Mouse (Mus musculus): ENCODE measurements at regions not wholly inside any gene's neighbourhood (a gene's known extent, or its start where the extent isn't known, plus 50 kb on each side); places are given as distances from the start of the nearest gene placed in this dataset.

DNA sequence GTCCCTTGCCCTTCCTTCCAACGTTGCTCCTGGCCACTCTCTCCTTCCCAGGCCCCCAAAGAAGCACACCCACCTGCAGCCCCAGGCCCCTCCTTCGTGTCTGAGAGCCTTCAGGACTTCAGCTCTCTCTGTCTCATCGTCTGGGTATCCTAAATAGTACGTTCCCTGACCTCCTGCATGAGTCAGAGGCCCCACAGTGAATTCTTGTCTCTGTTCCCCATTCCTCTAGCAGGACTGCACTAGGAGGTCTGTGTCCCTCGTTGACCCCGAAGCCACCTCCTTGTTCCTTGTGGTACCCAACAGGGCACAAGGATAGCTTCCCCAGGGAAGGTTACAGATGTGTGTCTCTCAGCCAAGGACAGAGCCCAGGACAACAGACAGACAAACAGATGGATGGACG, 71.4 kb downstream of the Gm26897 start:
- TF ChIP-seq CTCF (IDR thresholded peaks at IDR 0.05; ENCODE audit: low read depth, low read length): no peak
- no peak overlapping the region for H3K4me3 ChIP-seq (ENCODE audit: insufficient read depth, low read length)
- H3K4me1 ChIP-seq (ENCODE audit: control insufficient read depth, insufficient read depth, low read length): no peaks in the 10 kb centered on the region
- no peak overlapping the region for H3K27ac ChIP-seq (ENCODE audit: insufficient read depth, low read depth, low read length)

DNA sequence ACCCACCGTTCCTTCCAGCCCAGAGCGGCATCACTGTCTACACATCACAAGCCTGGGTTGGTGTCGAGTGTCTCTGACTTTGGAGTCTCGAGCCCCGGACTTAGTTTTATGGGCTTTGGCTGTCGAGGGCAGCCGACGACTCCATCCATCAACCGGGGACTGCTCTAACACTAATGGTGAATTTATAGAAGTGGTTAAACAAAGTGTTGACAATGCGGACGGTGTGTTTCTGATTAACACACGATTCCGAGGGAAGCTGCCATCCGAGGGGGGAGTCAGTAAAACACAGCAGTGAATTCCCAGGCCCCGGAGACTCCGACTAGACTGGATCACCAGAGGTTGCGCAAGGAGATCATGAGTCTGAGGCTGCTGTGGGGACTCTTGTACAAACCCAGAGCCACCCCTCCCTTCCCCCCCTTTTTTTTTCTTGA, 72.1 kb downstream of the Gm26897 start:
- TF ChIP-seq CTCF (IDR thresholded peaks at IDR 0.05; ENCODE audit: low read depth, low read length): no peak
- no peak for TF ChIP-seq POLR2A (IDR thresholded peaks at IDR 0.05; ENCODE audit: borderline replicate concordance, low read depth, low read length)
- Histone ChIP-seq H3K4me1 (ENCODE audit: control insufficient read depth, insufficient read depth, low read length) (no peaks in the 10 kb centered on the region), H3K27ac (ENCODE audit: insufficient read depth, low read depth, low read length) (no peak overlapping the region), H3K4me3 (ENCODE audit: insufficient read depth, low read length) (no peak overlapping the region)

DNA sequence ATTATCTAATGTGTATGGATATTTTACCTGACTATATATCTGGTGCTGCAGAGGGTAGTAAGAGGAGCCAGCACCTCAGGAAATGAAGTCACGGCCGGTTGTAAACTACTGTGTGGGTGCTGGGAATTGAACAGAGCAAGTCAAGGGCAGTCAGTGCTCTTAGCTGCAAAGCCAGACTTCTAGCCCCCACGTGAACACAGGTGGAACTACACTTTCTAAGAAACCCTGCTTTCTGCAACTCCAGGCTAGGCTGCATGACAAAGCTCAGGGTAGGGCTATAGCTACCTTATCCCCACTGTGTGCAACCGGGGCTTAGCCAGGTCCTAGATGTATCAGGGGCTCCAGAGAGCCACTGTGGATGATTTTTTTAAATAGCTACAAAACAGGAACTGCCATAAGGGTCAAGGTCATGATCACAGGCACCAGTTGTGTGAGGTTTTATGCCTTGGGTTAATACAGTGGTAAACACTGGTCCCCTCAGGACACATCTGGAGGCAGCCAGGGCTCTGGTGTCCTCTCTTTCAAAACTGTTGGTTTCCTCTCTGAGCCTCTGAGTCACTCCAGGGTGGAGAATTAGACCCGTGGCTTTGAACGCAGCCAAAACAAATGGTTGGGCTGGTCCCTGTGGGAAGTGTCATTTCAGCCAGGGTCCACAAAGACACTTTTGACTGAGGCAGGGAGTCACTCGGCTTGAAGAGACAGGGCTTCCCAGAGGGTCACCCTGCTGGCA, 76.5 kb downstream of the Gm26897 start:
- Histone ChIP-seq H3K27ac (ENCODE audit: insufficient read depth, low read depth, low read length) (no peak overlapping the region), H3K4me3 (ENCODE audit: insufficient read depth, low read length) (no peak overlapping the region), H3K4me1 (ENCODE audit: control insufficient read depth, insufficient read depth, low read length) (no peaks in the 10 kb centered on the region)
- TF ChIP-seq CTCF (IDR thresholded peaks at IDR 0.05; ENCODE audit: low read depth, low read length) (no peak), POLR2A (IDR thresholded peaks at IDR 0.05; ENCODE audit: borderline replicate concordance, low read depth, low read length) (no peak)

DNA sequence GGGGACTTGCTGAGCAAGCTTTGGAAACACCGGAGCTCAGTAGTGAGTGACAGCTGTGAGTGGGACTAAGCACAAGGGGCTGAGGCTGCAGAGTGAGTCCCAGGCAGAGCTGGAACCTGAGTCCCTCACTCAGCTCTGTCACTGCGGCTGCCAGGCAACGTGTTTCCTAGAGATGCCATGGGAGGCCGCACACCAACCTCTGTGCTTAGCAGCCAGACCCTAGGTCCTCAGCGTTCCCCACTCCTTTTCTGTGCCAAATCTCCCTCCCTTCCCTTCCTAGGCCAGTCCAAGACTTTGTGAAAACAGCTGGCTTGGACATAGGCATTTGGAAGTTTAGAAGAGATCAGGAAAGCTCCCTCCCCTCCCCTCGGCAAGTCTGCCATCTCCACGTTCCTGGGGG, 78.9 kb downstream of the Gm26897 start:
- TF ChIP-seq CTCF (IDR thresholded peaks at IDR 0.05; ENCODE audit: low read depth, low read length) (no peak), POLR2A (IDR thresholded peaks at IDR 0.05; ENCODE audit: borderline replicate concordance, low read depth, low read length) (no peak)
- H3K4me3 ChIP-seq (ENCODE audit: insufficient read depth, low read length): no peak overlapping the region

DNA sequence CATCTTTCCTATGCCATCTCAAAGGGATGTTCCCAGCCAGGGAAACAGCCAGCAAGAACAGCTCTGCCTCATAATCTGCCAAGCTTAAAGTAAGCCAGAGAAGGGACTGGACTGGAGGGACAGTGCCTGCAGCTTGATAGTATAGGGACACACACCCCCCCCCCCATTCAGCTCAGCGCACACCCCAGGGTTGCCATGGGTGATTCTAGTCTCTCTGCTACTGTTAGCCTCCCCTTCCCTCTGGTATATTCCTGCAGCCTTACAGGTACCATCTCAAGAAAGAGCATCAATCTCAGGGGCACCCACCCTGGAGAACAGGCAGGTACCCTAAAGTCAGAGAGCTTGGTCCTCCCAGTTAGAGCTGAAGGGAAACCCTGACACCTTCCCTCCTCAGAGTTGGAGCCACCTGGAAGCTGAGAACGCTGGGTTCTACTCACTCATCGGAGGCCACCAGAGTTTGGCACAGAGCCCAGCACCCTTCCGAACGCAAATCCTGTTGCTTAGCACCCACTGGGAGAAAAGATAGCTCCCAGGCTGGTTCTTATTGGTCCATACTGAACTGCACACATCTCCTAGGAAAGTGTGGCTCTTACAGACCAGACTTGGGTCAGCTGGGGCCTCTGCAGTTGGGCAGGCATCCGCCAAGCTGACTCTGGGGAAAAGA, 79.5 kb downstream of the Gm26897 start:
- Histone ChIP-seq H3K4me3 (ENCODE audit: insufficient read depth, low read length) (no peak overlapping the region), H3K27ac (ENCODE audit: insufficient read depth, low read depth, low read length) (no peak overlapping the region), H3K4me1 (ENCODE audit: control insufficient read depth, insufficient read depth, low read length) (no peaks in the 10 kb centered on the region)
- TF ChIP-seq POLR2A (IDR thresholded peaks at IDR 0.05; ENCODE audit: borderline replicate concordance, low read depth, low read length) (no peak), CTCF (IDR thresholded peaks at IDR 0.05; ENCODE audit: low read depth, low read length) (no peak)

More for the DNA sequence above, 78.9 kb downstream of the Gm26897 start:
- no peaks in the 10 kb centered on the region for H3K4me1 ChIP-seq (ENCODE audit: control insufficient read depth, insufficient read depth, low read length)
- no peak overlapping the region for H3K27ac ChIP-seq (ENCODE audit: insufficient read depth, low read depth, low read length)

DNA sequence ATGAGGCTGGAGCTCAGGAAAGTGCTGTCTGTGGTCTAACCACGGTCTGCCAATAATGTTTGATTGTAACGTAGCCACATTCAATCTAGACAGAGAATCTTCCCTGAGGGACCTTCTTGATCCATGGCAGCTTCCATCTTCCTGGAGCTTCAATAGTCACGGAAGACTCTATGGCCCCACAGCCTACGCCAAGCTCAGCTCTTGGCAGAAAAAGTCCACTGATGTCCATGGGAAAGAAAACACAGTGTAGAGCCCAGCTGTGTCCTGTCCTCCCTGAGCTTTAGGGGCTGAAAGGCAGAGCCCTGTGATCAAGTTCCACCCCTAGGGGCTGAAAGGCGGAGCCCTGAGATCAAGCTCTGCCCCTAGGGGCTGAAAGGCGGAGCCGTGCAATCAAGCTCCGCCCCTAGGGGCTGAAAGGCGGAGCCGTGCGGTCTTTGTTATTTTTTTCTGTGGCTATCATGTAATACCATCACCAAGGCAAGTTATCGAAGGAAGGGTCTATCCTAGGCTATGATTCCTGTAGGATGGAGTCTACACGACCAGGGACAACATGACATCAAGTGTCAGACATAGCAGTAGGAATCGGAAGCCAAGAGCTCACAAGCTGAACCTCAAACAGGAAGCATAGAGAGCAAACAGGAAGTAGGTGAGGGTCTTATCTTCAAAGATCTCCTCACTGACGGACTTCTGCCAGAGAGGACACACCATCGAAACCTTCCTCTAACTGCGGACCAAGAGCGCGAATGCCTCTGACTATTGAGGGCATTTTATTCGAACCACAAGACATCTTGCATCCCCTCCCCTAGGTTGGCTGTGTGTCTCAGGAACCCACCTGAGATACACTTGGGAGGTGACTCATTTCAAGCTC, 81.4 kb downstream of the Gm26897 start:
- Histone ChIP-seq H3K27ac (ENCODE audit: insufficient read depth, low read depth, low read length) (no peak overlapping the region), H3K4me1 (ENCODE audit: control insufficient read depth, insufficient read depth, low read length) (no peaks in the 10 kb centered on the region), H3K4me3 (ENCODE audit: insufficient read depth, low read length) (no peak overlapping the region)
- TF ChIP-seq POLR2A (IDR thresholded peaks at IDR 0.05; ENCODE audit: borderline replicate concordance, low read depth, low read length) (no peak), CTCF (IDR thresholded peaks at IDR 0.05; ENCODE audit: low read depth, low read length) (no peak)

DNA sequence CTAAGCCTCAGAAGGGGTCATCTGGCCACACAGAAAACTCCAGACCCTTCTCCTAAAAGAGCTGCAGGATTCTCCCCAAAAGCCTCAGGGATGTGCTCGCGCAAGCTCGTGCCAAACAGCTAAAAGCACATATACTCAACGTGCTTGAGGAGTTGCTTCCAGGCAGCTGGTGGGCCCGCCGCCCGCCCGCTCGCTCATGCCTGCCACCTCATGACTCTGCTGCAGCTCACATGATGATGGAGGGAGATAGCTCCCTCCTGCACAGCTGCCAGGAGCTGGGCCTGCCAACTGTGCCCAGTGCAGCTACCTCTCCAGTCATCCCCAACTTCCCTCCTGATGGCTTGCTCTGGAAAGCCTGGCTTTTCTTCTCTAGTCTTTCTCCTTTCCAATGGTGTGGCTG, 87.2 kb downstream of the Gm26897 start:
- H3K27ac ChIP-seq (ENCODE audit: insufficient read depth, low read depth, low read length): no peak overlapping the region
- TF ChIP-seq POLR2A (IDR thresholded peaks at IDR 0.05; ENCODE audit: borderline replicate concordance, low read depth, low read length): no peak
- TF ChIP-seq CTCF (IDR thresholded peaks at IDR 0.05; ENCODE audit: low read depth, low read length): no peak

DNA sequence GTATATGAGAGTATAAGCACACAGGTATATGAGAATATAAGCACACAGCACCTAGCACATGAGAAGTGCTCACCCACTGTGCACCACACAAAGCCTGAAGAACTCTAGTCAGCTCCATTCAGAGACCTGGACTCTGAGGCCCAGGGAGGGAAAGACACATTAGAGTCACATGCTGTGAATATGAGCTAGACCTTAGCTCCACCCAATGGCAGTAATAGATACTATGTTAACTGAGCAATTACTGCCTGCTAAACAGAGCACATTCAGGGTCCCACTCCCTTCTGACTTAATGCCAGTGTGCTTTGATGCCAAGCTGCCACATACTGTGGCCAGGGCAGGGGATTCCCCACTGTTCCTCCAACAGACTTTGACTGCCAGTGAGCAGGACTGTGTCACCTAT, 89.2 kb downstream of the Gm26897 start:
- TF ChIP-seq CTCF (IDR thresholded peaks at IDR 0.05; ENCODE audit: low read depth, low read length) (no peak), POLR2A (IDR thresholded peaks at IDR 0.05; ENCODE audit: borderline replicate concordance, low read depth, low read length) (no peak)

More for the DNA sequence above, 87.2 kb downstream of the Gm26897 start:
- no peak overlapping the region for H3K4me3 ChIP-seq (ENCODE audit: insufficient read depth, low read length)
- no peaks in the 10 kb centered on the region for H3K4me1 ChIP-seq (ENCODE audit: control insufficient read depth, insufficient read depth, low read length)

DNA sequence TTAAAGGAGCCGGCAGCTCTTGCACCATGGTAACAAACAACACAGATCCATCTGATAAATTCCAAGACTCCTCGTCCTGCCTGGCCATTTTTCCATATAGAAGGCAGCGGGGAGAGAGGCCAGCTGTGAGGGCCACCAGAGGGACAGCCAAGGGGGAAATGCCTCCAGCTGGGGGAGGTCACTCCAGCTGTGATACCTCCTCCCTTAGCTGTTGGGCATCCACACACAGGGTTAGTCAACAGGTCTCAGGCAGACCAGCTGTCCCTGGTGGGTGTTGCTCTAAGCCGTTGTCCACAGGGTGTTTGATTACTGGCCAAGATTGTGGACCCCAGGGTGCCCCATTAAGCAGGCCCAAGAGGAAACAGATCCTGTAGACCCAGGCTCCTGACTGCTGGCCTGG, 89.7 kb downstream of the Gm26897 start:
- Histone ChIP-seq H3K4me1 (ENCODE audit: control insufficient read depth, insufficient read depth, low read length) (no peaks in the 10 kb centered on the region), H3K4me3 (ENCODE audit: insufficient read depth, low read length) (no peak overlapping the region), H3K27ac (ENCODE audit: insufficient read depth, low read depth, low read length) (no peak overlapping the region)
- TF ChIP-seq CTCF (IDR thresholded peaks at IDR 0.05; ENCODE audit: low read depth, low read length): no peak
- TF ChIP-seq POLR2A (IDR thresholded peaks at IDR 0.05; ENCODE audit: borderline replicate concordance, low read depth, low read length): no peak

More for the DNA sequence above, 89.2 kb downstream of the Gm26897 start:
- Histone ChIP-seq H3K4me1 (ENCODE audit: control insufficient read depth, insufficient read depth, low read length) (no peaks in the 10 kb centered on the region), H3K4me3 (ENCODE audit: insufficient read depth, low read length) (no peak overlapping the region), H3K27ac (ENCODE audit: insufficient read depth, low read depth, low read length) (no peak overlapping the region)

Measured in bone marrow macrophage, adult 2 months (primary cell).